Mouse (Mus musculus): ENCODE data around the gene Smc1a.

- TF ChIP-seq CTCF (conservative IDR thresholded peaks at IDR 0.05; ENCODE audit: low read length) (no peak), NANOG (IDR thresholded peaks at IDR 0.05; ENCODE audit: borderline replicate concordance, low read length) (no peak)
Measured at GRCm38 (mm10) chrX:152001737-152002710, 14.2 kb upstream of the Smc1a start, which contains the start of gene Hsd17b10.

Data from E14TG2a.4 (cell line).